Mouse (Mus musculus) midbrain, embryonic 12.5 days (tissue): ENCODE results near the gene Tex101. TPM values are rescaled to one million over a fixed set of nuclear protein-coding genes. Genes with fewer than 3 reads are reported as not detected.
"Not testable (repeated sequence)": the region's sequence is repeated elsewhere in the genome, so short reads cannot be mapped to it uniquely, and the experiment has no call there.

Experiments
- ATAC-seq: fragments of 200-750 bp; cut with Nextera tagmentation; 2 replicates; pipeline ENCODE4 v1.8.0; 2017; ENCODE audit warnings: low read depth, moderate TSS enrichment, moderate library complexity; ENCODE audit not compliant: low FRiP score
- H3K27ac ChIP-seq: fragments of 300-500 bp; sonication (generic); replicated peaks from 2 replicates; pipeline ENCODE4 v1.5.1; 2016; ENCODE audit warnings: mild to moderate bottlenecking
- H3K27me3 ChIP-seq: fragments of 300-500 bp; sonication (generic); 2 replicates; pipeline ENCODE4 v1.6.1; 2016; ENCODE audit warnings: mild to moderate bottlenecking
- H3K36me3 ChIP-seq: fragments of 300-500 bp; sonication (generic); 2 replicates; pipeline ENCODE4 v1.6.1; 2016
- H3K4me1 ChIP-seq: fragments of 300-500 bp; sonication (generic); 2 replicates; pipeline ENCODE4 v1.6.1; 2016
- H3K4me2 ChIP-seq: fragments of 300-500 bp; sonication (generic); replicated peaks from 2 replicates; pipeline ENCODE4 v1.6.1; 2016; ENCODE audit warnings: mild to moderate bottlenecking, moderate library complexity
- H3K4me3 ChIP-seq: fragments of 300-500 bp; sonication (generic); 2 replicates; pipeline ENCODE4 v1.5.1; 2016; ENCODE audit warnings: mild to moderate bottlenecking
- H3K9ac ChIP-seq: fragments of 300-500 bp; sonication (generic); replicated peaks from 2 replicates; pipeline ENCODE4 v1.6.1; 2016; ENCODE audit warnings: mild to moderate bottlenecking, moderate library complexity
- H3K9me3 ChIP-seq: fragments of 300-500 bp; sonication (generic); 2 replicates; pipeline ENCODE4 v1.6.1; 2016; ENCODE audit warnings: mild to moderate bottlenecking
- WGBS: fragments of 180-500 bp; shearing (Covaris S2); methylation state at CpG from one replicate; pipeline ENCODE4 v1.1.7; 2016; 5-methylcytosine and 5-hydroxymethylcytosine counted together
- polyA plus RNA-seq: library from polyadenylated mRNA; unstranded; fragments of >200 nt; fragmentation: Nextera tagmentation; extraction: Ambion mirVana; gene quantifications from 2 replicates; pipeline ENCODE4 v1.2.1, GENCODE M21; 2016

Gene Tex101
- polyA plus RNA-seq, 1 experiment from 2014 or later, result not detected

DNA sequence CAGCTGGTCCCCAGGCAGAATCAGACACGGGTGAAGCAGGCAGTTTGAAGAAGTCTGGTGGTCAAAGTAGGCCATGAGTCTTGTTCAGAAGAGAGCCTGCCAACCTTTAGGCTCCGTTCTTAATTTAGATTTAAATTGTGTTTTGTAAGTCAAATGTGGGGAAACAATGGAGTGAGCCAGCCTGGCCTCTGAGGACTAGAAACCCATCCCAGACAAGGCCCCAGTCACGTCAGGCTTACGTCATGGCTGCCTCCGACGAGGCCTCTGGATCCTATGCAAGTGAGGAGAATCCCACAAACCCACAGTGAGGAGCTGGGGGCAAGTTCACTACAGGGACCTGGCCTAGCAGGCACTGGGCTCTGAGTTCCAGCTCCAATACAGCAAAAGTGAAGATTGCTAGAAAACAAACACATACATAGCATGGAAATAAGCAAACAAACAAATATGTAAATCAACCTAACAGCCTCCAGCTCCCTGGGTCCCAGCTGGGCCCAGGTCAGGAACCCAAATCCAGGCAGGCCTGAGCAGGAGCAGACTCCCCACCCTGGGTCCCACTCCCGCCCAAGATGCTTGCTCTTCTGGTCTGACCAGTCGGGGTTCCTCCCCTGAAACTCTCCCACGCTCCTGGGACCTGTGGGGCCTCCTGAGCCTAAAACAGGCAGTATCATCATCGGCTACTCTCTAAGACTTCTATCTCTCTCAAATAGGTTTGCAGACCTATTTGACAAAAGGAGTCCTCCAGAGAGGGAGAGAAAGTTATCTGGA is 46.2 kb downstream of the Tex101 start:
- Histone ChIP-seq H3K9me3 (no peaks in the 10 kb centered on the region), H3K4me3 (no peak overlapping the region), H3K9ac (no peak overlapping the region), H3K27me3 (peaks cover 19% of the 10 kb centered on the region), H3K4me2 (no peak overlapping the region), H3K36me3 (no peaks in the 10 kb centered on the region), H3K27ac (no peak overlapping the region), H3K4me1 (peaks cover 5% of the 10 kb centered on the region)
- 75% methylated on average over 10 of the region's 10 CpGs for WGBS
- no peak for ATAC-seq

DNA sequence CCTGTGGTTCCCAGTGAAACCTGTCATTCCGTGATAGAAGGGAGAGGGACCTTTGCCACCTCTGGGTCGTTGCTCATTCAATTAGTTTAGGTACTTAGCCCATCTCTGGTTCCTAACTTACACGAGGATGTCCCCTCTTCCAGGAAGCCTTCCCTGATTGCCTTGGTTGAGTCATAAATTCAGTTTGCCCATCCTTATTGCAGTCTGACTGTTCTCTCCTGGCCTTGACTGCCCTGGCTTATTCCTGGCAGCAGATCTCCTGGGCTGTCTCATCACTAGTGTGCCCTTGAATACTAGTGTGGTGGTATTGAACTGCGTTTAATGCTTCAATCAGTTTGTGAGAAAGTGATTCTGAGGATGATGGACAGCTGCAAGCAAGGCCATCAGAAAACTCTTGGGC is 46.8 kb downstream of the Tex101 start:
- no peak overlapping the region for H3K4me2 ChIP-seq
- H3K9ac ChIP-seq, result no peak overlapping the region
- no peaks in the 10 kb centered on the region for H3K36me3 ChIP-seq
- H3K4me3 ChIP-seq, result no peak overlapping the region
- no peak overlapping the region for H3K27ac ChIP-seq
- no peaks in the 10 kb centered on the region for H3K9me3 ChIP-seq
- no peak for ATAC-seq
- peaks cover 19% of the 10 kb centered on the region for H3K27me3 ChIP-seq
- peaks cover 5% of the 10 kb centered on the region for H3K4me1 ChIP-seq
- 73% methylated on average over 4 of the region's 4 CpGs for WGBS

DNA sequence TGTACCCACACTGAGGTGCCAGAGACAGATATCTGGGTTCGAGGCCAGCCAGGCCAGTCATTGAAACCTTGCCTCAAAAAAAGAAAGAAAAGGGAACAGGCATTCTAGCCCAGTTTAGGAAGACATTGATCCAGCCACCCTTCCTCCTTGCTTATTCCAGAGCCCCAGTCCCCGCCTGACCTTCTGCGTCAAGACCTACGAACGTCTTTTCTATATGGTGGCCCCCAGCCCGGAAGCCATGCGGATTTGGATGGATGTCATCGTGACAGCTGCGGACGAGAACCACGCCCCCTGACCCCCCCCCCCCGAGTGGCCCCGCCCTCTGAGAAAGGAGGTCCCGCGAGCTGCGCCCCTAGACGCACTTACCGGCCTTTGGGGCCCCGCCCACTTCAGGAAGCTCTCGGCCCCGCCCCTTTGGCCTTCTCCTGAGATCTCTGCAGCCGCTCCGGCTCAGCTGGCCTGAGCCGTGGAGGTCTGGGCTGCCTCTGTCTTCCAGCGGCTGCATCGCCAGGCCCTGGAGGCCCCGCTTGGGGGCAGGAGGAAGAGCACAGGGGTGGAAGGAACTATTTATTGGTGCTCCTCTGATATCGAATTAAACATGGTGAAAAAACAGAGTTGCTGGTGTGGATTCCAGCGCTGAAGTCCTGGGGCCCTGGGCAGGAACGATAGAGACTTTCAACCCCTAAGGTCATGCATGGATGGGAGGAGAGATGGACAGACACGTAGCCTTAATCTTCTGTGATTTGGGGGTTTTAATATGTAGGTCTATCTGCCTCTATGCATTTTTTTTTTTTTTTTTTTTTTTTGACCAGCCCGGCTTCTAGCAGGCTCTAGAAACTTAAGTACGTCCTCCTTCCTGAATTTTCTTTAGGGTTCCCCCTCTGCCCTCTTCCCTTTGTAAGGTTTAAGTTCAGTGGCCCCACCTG is 47.5 kb downstream of the Tex101 start:
- H3K9me3 ChIP-seq, result no peaks in the 10 kb centered on the region
- H3K9ac ChIP-seq, result peak overlapping the region; percentile 49; the same call in 1 of the 2 replicates
- ATAC-seq, result peak; percentile 87
- H3K27ac ChIP-seq, result no peak overlapping the region
- peak overlapping the region; percentile 34 for H3K4me3 ChIP-seq
- H3K4me1 ChIP-seq, result peaks cover 5% of the 10 kb centered on the region
- WGBS, result 9% methylated on average over 33 of the region's 33 CpGs
- H3K4me2 ChIP-seq, result peak overlapping the region; percentile 54
- peaks cover 19% of the 10 kb centered on the region for H3K27me3 ChIP-seq
- no peaks in the 10 kb centered on the region for H3K36me3 ChIP-seq

DNA sequence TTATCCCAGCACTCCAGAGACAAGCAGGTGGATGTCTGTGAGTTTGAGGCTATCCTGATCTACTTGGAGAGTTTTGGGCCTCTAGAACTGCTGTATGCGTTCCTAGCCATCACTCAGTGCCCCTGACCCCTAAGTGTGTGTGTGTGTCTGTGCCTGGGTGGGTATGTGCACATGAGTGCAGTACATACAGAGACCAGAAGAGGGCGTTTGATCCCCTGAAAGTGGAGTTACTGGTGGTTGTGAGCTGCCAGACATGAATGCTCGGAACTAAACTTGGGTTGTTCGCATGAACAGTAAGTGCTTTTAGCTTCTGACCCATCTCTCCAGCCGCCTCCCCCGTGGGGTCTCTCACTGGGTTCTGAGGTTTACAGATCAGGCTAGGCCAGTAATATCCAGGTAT is 53.5 kb downstream of the Tex101 start:
- Histone ChIP-seq H3K4me3 (no peak overlapping the region), H3K27me3 (peaks cover 25% of the 10 kb centered on the region), H3K4me1 (no peaks in the 10 kb centered on the region), H3K9ac (no peak overlapping the region), H3K9me3 (peaks cover 5% of the 10 kb centered on the region), H3K27ac (no peak overlapping the region), H3K4me2 (no peak overlapping the region), H3K36me3 (no peaks in the 10 kb centered on the region)
- ATAC-seq, result no peak
- WGBS, result 80% methylated on average over 6 of the region's 6 CpGs

DNA sequence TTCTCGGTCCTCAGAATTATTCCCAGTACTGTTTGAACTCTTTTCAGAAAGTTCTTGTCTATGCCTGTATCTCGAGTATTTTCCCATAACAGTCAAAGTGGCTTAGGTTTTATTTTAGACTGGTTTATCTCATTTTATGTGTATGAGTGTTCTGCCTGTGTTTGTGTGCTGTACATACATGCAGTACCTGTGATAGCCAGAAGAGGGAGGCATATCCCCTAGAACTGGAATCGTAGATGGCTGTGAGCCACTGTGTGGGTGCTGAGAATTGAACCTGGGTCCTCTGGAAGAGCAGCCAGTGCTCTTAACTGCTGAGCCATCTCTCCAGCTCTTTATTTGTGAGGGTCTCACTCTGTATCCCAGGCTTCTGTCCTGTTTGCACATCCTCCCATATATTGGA is 55.3 kb downstream of the Tex101 start:
- H3K9me3 ChIP-seq, result peaks cover 5% of the 10 kb centered on the region
- H3K27me3 ChIP-seq, result peaks cover 16% of the 10 kb centered on the region
- no peak overlapping the region for H3K27ac ChIP-seq
- H3K4me1 ChIP-seq, result no peaks in the 10 kb centered on the region
- WGBS, result 84% methylated on average over 3 of the region's 3 CpGs
- H3K4me2 ChIP-seq, result no peak overlapping the region
- no peak overlapping the region for H3K9ac ChIP-seq
- no peaks in the 10 kb centered on the region for H3K36me3 ChIP-seq
- H3K4me3 ChIP-seq, result no peak overlapping the region
- ATAC-seq, result no peak

DNA sequence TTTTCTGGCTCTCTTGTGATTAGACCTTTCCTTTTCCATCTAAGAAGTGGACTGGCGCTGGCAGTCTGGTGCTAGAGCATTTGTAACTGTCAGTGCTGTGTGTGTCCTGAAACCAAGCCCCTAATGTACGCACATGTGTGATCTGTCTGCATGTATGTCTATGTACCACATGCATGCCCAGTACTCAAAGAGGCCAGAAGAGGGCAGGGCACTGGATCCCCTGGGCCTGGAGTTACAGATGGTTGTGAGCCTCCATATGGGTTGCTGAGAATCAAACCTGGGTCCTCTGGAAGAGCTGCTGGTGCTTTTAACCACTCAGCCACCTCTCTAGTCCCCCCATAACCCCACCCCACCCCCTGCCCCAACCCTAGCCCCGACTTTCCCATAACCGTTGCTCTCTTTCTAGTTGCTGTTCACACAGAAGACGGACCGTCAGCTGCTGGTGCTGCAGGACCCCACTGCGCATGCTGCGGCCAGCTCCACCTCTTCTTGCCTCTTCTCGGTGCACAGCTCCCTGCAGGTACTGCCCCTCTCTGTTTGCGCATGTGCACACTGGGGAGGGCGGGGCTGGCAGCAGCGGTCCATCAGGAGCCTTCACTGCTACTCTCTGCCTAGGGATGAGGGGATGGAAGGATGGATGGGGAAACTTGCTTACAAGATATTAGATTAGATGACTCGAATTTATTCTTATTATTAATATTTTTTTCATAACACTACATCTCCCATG is 56.6 kb downstream of the Tex101 start:
- WGBS, result 56% methylated on average over 13 of the region's 13 CpGs
- no peak overlapping the region for H3K4me2 ChIP-seq
- H3K27ac ChIP-seq, result no peak overlapping the region
- no peak overlapping the region for H3K4me3 ChIP-seq
- H3K36me3 ChIP-seq, result no peaks in the 10 kb centered on the region
- H3K4me1 ChIP-seq, result no peaks in the 10 kb centered on the region
- peaks cover 10% of the 10 kb centered on the region for H3K27me3 ChIP-seq
- no peak for ATAC-seq
- peaks cover 5% of the 10 kb centered on the region for H3K9me3 ChIP-seq
- H3K9ac ChIP-seq, result no peak overlapping the region

DNA sequence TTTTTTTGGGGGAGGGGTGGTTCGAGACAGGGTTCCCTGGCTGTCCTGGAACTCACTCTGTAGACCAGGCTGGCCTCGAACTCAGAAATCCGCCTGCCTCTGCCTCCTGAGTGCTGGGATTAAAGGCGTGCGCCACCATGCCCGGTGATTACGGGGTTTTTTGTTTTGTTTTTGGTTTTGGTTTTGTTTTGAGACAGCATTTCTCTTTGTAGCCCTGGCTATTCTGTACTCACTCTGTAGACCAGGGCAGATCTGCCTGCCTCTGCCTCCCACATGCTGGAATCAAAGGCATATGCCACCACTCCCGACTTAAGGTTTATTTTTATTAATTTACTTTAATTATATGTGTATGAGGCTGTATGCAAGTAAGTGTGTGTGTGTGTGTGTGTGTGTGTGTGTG is 58.1 kb downstream of the Tex101 start:
- H3K9ac ChIP-seq, H3K4me1 ChIP-seq, H3K4me2 ChIP-seq, H3K9me3 ChIP-seq, H3K4me3 ChIP-seq, H3K36me3 ChIP-seq, H3K27ac ChIP-seq, ATAC-seq: not testable (repeated sequence)
- peaks cover 20% of the 10 kb centered on the region for H3K27me3 ChIP-seq
- WGBS, result 87% methylated on average over 8 of the region's 8 CpGs

Other genes with a start within 250 kb of the Tex101 start
- not detected in 2 replicates for gene Irgc1, start 224.4 kb downstream of the Tex101 start, polyA plus RNA-seq
- gene Plaur, start 214.2 kb downstream of the Tex101 start, polyA plus RNA-seq, result 0.60 and 1.2 TPM in 2 replicates
- gene Cadm4, start 194.7 kb downstream of the Tex101 start, polyA plus RNA-seq, result 38.8 and 43.6 TPM in 2 replicates
- 163 and 178 TPM in 2 replicates for gene Zfp428, start 169.7 kb downstream of the Tex101 start, polyA plus RNA-seq
- 2.1 and 2.3 TPM in 2 replicates for gene AC161166.1, start 164.2 kb downstream of the Tex101 start, polyA plus RNA-seq
- 30.4 and 31.5 TPM in 2 replicates for gene Irgq, start 146.0 kb downstream of the Tex101 start, polyA plus RNA-seq
- gene Pinlyp, start 130.6 kb downstream of the Tex101 start, polyA plus RNA-seq, result not detected in 2 replicates
- 89.8 and 101 TPM in 2 replicates for gene Xrcc1, start 130.4 kb downstream of the Tex101 start, polyA plus RNA-seq
- gene Ethe1, start 89.1 kb downstream of the Tex101 start, polyA plus RNA-seq, result 13.7 and 14.8 TPM in 2 replicates
- 3.1 and 3.7 TPM in 2 replicates for gene Zfp575, start 89.0 kb downstream of the Tex101 start, polyA plus RNA-seq
- not detected in 2 replicates for gene Phldb3, start 65.9 kb downstream of the Tex101 start, polyA plus RNA-seq
- gene Lypd3, start 40.1 kb downstream of the Tex101 start, polyA plus RNA-seq, result 0.68 and 0.73 TPM in 2 replicates
- gene BC049730, start 32.6 kb upstream of the Tex101 start, polyA plus RNA-seq, result not detected in 2 replicates
- gene Gm4763, start 50.2 kb upstream of the Tex101 start, polyA plus RNA-seq, result not detected in 2 replicates
- gene Cd177, start 83.6 kb upstream of the Tex101 start, polyA plus RNA-seq, result not detected in 2 replicates
- not detected in 2 replicates for gene Ceacam10, start 100.5 kb upstream of the Tex101 start, polyA plus RNA-seq
- gene Gm9844, start 185.5 kb upstream of the Tex101 start, polyA plus RNA-seq, result 23.7 and 24.8 TPM in 2 replicates
- not detected in 2 replicates for gene Lypd4, start 193.3 kb upstream of the Tex101 start, polyA plus RNA-seq
- gene Dmrtc2, start 193.4 kb upstream of the Tex101 start, polyA plus RNA-seq, result not detected in 2 replicates
- gene Rps19, start 207.7 kb upstream of the Tex101 start, polyA plus RNA-seq, result 1,467 and 1,476 TPM in 2 replicates
- 0.31 and 0.36 TPM in 2 replicates for gene Cd79a, start 220.7 kb upstream of the Tex101 start, polyA plus RNA-seq
- 78.6 and 79.4 TPM in 2 replicates for gene Arhgef1, start 226.2 kb upstream of the Tex101 start, polyA plus RNA-seq